Mouse (Mus musculus) fibroblast of lung, adult 2 months (primary cell): ENCODE measurements around the gene Ubtfl1.
"Not testable (repeated sequence)": the region's sequence is repeated elsewhere in the genome, so short reads cannot be mapped to it uniquely, and the experiment has no call there.

Experiments
- DNase-seq: peaks from one replicate; pipeline ENCODE4 v3.0.0-alpha.2; 2011; ENCODE audit warnings: low read depth

Ubtfl1 gene

DNA sequence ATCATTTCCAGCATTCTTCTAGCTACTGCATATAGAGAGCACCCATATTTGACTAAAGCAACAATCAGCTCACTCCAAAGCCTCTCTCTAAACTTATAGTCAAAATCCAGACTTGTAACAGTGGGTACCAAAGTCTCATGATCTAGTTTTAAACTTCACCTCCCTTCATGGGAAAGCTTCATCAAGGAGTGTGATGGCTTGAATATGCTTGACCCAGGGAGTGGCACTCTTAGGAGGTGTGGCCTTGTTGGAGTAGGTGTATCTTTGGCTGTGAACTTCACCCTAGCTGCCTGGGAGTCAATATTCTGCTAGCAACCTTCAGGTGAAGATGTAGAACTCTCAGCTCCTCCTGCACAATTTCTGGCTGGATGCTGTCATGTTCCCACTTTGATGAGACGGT is at the start of gene Ubtfl1:
Ubtfl1 (plus strand) TSS at position 301 of the 400 bp plus-strand sequence.
- DNase-seq, result no peak

DNA sequence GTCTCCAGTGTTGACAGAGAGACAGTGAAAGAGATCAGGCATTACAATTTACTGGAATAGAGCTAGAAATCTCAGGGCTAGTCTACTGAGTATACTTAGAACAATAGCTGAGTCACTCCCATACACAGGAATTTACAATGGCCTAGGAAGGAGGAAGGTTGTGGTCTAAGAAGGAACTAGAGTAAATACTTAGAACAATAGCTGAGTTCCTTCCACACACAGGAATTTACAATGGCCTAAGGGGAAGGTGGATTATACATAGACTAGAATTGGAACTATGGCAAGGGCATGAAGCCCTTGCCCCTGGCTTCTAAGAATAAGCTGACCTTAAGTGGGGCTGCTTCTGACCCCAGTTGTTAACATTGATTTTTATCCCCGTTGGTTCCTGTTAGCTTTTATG is 31.2 kb upstream of the Ubtfl1 start:
- not testable (repeated sequence) for DNase-seq

DNA sequence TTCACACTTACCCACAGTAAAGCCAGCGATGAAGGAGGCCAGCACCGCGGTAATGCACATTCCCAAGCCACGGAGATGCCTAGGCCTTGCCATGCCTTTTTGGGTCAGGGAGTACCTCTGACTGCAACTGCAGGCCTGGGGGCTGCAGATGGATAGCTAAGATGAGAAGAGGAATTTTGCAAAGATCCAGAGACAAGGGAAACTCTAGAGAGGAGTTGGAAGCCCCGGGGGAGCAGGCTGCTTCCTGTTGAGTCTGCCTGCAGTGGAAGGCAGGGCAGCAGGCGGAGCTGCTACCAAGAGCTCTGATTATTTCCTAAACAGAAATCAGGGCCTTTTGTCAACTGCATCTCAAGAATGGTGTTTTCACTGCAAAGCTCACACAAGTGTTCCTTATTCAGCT is 18.4 kb upstream of the Ubtfl1 start:
- no peak for DNase-seq

DNA sequence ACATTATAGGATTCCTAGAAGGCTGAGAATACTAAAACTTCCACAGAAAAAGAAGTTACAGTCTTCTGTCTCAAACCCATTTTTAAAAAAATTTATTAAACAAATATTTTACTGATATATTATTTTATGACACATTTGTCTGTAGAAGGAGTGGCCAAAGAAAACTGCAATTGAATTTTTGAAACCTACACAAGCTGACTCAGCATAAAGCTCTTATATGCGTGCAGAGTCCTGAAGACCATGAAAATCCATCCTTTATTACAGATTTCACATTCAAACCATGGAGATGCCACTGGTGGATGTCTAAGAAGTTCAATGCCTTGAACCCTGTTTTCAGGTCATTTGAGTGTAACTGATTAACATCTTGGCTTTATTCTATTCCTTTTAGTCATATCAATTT is 4.6 kb upstream of the Ubtfl1 start:
- DNase-seq, result no peak

- not testable (repeated sequence) for DNase-seq
These were observed 1.3 kb upstream of the Ubtfl1 start, which contains the start of gene Naalad2 for GRCm38 (mm10) chr9:18402895-18403294. Naalad2 (minus strand) TSS chr9:18402995.

GRCm38 (mm10) chr9:18412371-18412770 is 8.2 kb downstream of the Ubtfl1 start:
- DNase-seq, result not testable (repeated sequence)

GRCm38 (mm10) chr9:18430354-18430753 is 26.1 kb downstream of the Ubtfl1 start, which contains the start of gene Mbd3l2:
Mbd3l2 (plus strand) TSS chr9:18430654.
- DNase-seq, result no peak

DNA sequence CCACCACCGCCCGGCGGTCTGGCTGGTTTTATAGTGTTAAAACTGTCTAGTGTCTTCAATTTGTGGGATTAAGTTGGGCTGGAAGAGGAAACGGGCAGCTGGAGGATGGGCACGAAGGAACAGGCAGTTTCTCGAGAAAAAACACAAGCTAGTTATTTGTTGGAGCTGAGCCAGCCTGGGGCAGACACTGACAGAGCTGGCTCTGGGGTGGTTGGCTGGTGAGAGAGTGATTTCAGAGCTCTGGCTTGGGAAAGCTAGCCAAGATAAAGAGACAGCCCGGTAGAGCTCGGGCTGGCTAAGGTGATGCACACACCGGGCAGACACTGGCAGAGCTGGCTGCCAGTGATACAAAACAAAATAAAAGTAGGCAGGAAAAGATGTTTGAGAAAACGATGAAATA is 27.5 kb downstream of the Ubtfl1 start:
- DNase-seq, result no peak

DNA sequence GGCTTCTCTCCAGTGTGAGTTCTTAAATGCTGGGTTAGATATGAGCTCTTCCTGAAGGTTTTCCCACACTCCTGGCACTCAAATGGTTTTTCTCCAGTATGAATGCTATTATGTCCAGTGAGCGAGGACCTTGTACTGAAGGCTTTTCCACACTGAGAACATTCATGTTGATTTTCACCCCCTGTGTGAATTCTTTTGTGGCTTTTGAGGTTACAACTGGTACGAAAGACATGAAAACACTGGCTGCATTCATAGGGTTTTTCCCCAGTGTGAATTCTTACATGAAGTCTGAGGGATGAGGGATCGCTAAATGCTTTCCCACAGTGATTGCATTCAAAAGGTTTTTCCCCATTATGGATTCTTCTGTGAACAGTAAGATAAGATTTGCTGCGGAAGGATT is 52.3 kb downstream of the Ubtfl1 start:
- DNase-seq, result no peak
